Mouse (Mus musculus) C2C12 (cell line): ENCODE measurements around the gene Irf8. TPM values are rescaled to one million over a fixed set of nuclear protein-coding genes. Genes with fewer than 3 reads are reported as not detected.

Experiments used
- H3K27me3 ChIP-seq: one replicate; pipeline ENCODE4 v1.6.1; 2011; ENCODE audit not compliant: control insufficient read depth, insufficient read depth, insufficient read length
- H3K36me3 ChIP-seq: one replicate; pipeline ENCODE4 v1.6.1; 2011; ENCODE audit not compliant: control insufficient read depth, insufficient read depth
- H3K4me3 ChIP-seq: one replicate; pipeline ENCODE4 v1.5.1; 2011; ENCODE audit warnings: mild to moderate bottlenecking, control low read depth; ENCODE audit not compliant: poor library complexity, insufficient read depth, severe bottlenecking
- H3K79me2 ChIP-seq: one replicate; pipeline ENCODE4 v1.6.1; 2011; ENCODE audit not compliant: control insufficient read depth, insufficient read depth
- H3K79me3 ChIP-seq: one replicate; pipeline ENCODE4 v1.6.1; 2011; ENCODE audit warnings: low read depth, control low read depth
- H3ac ChIP-seq: one replicate; pipeline ENCODE3; 2011; ENCODE audit warnings: low read depth; ENCODE audit not compliant: control insufficient read depth, insufficient read length
- CEBPB ChIP-seq: IDR thresholded peaks from one replicate; pipeline ENCODE4 v1.6.1; 2011; ENCODE audit warnings: low read depth, mild to moderate bottlenecking, control low read depth, moderate library complexity
- CTCF ChIP-seq: IDR thresholded peaks from one replicate; pipeline ENCODE4 v1.5.1; 2011; ENCODE audit not compliant: control insufficient read depth, insufficient read depth, insufficient read length
- FOSL1 ChIP-seq: IDR thresholded peaks from one replicate; pipeline ENCODE4 v1.8.0; 2011; ENCODE audit warnings: mild to moderate bottlenecking, low read length; ENCODE audit not compliant: poor library complexity, insufficient read depth, severe bottlenecking
- MAX ChIP-seq: IDR thresholded peaks from one replicate; pipeline ENCODE4 v1.6.1; 2011; ENCODE audit warnings: mild to moderate bottlenecking, control low read depth
- MYOD1 ChIP-seq: IDR thresholded peaks from one replicate; pipeline ENCODE4 v1.6.1; 2011; ENCODE audit warnings: low read depth; ENCODE audit not compliant: control insufficient read depth, insufficient read length
- MYOG ChIP-seq: IDR thresholded peaks from one replicate; pipeline ENCODE4 v1.6.1; 2011; ENCODE audit not compliant: control insufficient read depth, insufficient read length; ENCODE audit errors: extremely low read depth
- USF1 ChIP-seq: IDR thresholded peaks from one replicate; pipeline ENCODE4 v1.6.1; 2011; ENCODE audit warnings: low read depth, mild to moderate bottlenecking, control low read depth, moderate library complexity
- polyA plus RNA-seq: library from polyadenylated mRNA; unstranded; fragments of >200 nt; fragmentation: generic; extraction: Trizol; gene quantifications from one replicate; pipeline ENCODE4 v1.2.1, GENCODE M21; 2012; ENCODE audit warnings: missing spikeins

Irf8 gene
- polyA plus RNA-seq, 1 experiment: not detected

- H3K27me3 ChIP-seq: peaks cover 79% of the 10 kb centered on the region
These were observed 17.3 kb downstream of the Irf8 start for GRCm38 (mm10) chr8:120753476-120753875.

GRCm38 (mm10) chr8:120755306-120756297 is 19.4 kb downstream of the Irf8 start:
- no peaks in the 10 kb centered on the region for H3K79me2 ChIP-seq
- H3K79me3 ChIP-seq: no peaks in the 10 kb centered on the region
- no peak overlapping the region for H3ac ChIP-seq
- no peak for TF ChIP-seq CEBPB
- no peak for TF ChIP-seq USF1
- TF ChIP-seq FOSL1: no peak
- no peak for TF ChIP-seq MYOD1
- TF ChIP-seq CTCF: no peak
- TF ChIP-seq MYOG: no peak
- no peak for TF ChIP-seq MAX
- no peaks in the 10 kb centered on the region for H3K36me3 ChIP-seq
- H3K4me3 ChIP-seq: no peak overlapping the region
- H3K27me3 ChIP-seq: peaks cover 83% of the 10 kb centered on the region

More at GRCm38 (mm10) chr8:120753476-120753875, 17.3 kb downstream of the Irf8 start:
- TF ChIP-seq MAX (no peak), CTCF (no peak)
- Histone ChIP-seq H3ac (no peak overlapping the region), H3K4me3 (no peak overlapping the region), H3K79me2 (no peaks in the 10 kb centered on the region), H3K79me3 (no peaks in the 10 kb centered on the region), H3K36me3 (no peaks in the 10 kb centered on the region)

GRCm38 (mm10) chr8:120758005-120758404 is 21.8 kb downstream of the Irf8 start:
- Histone ChIP-seq H3ac (no peak overlapping the region), H3K27me3 (peaks cover 87% of the 10 kb centered on the region), H3K79me2 (no peaks in the 10 kb centered on the region), H3K79me3 (no peaks in the 10 kb centered on the region), H3K4me3 (no peak overlapping the region), H3K36me3 (no peaks in the 10 kb centered on the region)
- TF ChIP-seq MAX (no peak), USF1 (no peak), MYOG (no peak)

GRCm38 (mm10) chr8:120759847-120760246 is 23.7 kb downstream of the Irf8 start:
- no peaks in the 10 kb centered on the region for H3K79me2 ChIP-seq
- H3K36me3 ChIP-seq: no peaks in the 10 kb centered on the region
- no peak for TF ChIP-seq MYOG
- peaks cover 74% of the 10 kb centered on the region for H3K27me3 ChIP-seq
- H3K4me3 ChIP-seq: no peak overlapping the region
- H3ac ChIP-seq: no peak overlapping the region
- no peaks in the 10 kb centered on the region for H3K79me3 ChIP-seq

- H3K4me3 ChIP-seq: no peak overlapping the region
- H3K79me2 ChIP-seq: no peaks in the 10 kb centered on the region
- H3K27me3 ChIP-seq: peaks cover 77% of the 10 kb centered on the region
- no peak for TF ChIP-seq CEBPB
- TF ChIP-seq USF1: no peak
- no peak for TF ChIP-seq MYOG
- TF ChIP-seq CTCF: no peak
- TF ChIP-seq FOSL1: no peak
- H3ac ChIP-seq: no peak overlapping the region
- H3K79me3 ChIP-seq: no peaks in the 10 kb centered on the region
- no peaks in the 10 kb centered on the region for H3K36me3 ChIP-seq
These were observed 24.4 kb downstream of the Irf8 start for GRCm38 (mm10) chr8:120760341-120761215.

- Histone ChIP-seq H3K36me3 (no peaks in the 10 kb centered on the region), H3K79me3 (no peaks in the 10 kb centered on the region), H3K79me2 (no peaks in the 10 kb centered on the region), H3ac (no peak overlapping the region), H3K27me3 (peaks cover 82% of the 10 kb centered on the region), H3K4me3 (no peak overlapping the region)
- TF ChIP-seq MAX (no peak), MYOG (no peak), USF1 (no peak), FOSL1 (no peak), CEBPB (no peak), CTCF (no peak), MYOD1 (no peak)
These were observed 27.1 kb downstream of the Irf8 start for GRCm38 (mm10) chr8:120763267-120763666.
